Mouse (Mus musculus): Measurements from ENCODE around the gene Opcml. TPM values are rescaled to one million over a fixed set of nuclear protein-coding genes. Genes with fewer than 3 reads are reported as not detected.

Opcml gene
- polyA plus RNA-seq, 1 experiment from 2014 or later: 10.1 TPM

DNA sequence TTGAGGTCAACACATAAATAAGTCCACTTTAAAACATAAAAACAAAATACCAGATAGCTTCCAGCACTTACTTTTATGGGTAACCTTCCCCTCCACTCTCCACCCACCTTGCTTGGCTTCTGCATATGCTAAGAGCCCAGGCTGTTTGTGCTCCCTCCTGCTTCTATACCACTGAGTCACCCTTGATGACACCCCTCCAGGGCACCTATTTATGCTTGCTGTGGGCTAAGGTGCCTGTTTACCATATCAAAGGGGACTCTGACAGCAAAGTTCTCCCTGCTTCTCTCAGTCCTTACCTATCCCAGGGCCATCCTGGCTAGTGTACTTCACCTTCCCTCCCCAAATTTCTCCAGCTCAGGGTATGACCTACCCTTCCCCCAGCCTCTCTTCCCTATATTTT, 824.9 kb downstream of the Opcml start:
- H3K9ac ChIP-seq (ENCODE audit: low read length): no peak overlapping the region
- H3K27ac ChIP-seq (ENCODE audit: low read length): no peak overlapping the region
- no peaks in the 10 kb centered on the region for H3K9me3 ChIP-seq (ENCODE audit: control insufficient read depth, low read length)
- no peak overlapping the region for H3K4me2 ChIP-seq (ENCODE audit: low read depth, low read length)
- no peaks in the 10 kb centered on the region for H3K27me3 ChIP-seq (ENCODE audit: control insufficient read depth, insufficient read depth, low read depth, low read length)
- no peak for ATAC-seq (ENCODE audit: low read depth)
- H3K4me1 ChIP-seq (replicated peaks; ENCODE audit: control insufficient read depth, insufficient read depth, low read length): no peaks in the 10 kb centered on the region
- no peak overlapping the region for H3K4me3 ChIP-seq (ENCODE audit: low read length)
- H3K36me3 ChIP-seq (ENCODE audit: control insufficient read depth, insufficient read depth, low read length): no peaks in the 10 kb centered on the region

DNA sequence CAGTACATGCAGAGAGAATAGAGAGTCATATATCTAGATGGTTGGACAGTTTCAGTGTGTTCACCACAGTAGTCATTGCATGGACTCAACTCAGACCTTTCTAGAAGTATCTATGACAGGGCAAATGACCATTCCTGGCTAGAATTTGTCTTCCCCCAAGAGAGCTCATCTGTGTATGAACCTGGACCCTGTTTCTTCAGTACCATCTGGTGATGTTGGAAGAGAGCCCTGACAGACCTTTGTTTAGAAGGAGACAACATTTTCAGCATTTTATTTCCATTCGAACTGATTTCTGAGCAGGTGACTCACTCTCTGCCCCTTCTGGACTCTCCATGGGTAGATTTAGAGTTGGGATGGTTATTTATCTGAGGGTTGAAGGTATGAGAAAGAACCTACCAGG, 827.1 kb downstream of the Opcml start:
- no peak for ATAC-seq (ENCODE audit: low read depth)
- Histone ChIP-seq H3K36me3 (ENCODE audit: control insufficient read depth, insufficient read depth, low read length) (no peaks in the 10 kb centered on the region), H3K9ac (ENCODE audit: low read length) (no peak overlapping the region), H3K4me1 (replicated peaks; ENCODE audit: control insufficient read depth, insufficient read depth, low read length) (no peaks in the 10 kb centered on the region), H3K27me3 (ENCODE audit: control insufficient read depth, insufficient read depth, low read depth, low read length) (no peaks in the 10 kb centered on the region), H3K9me3 (ENCODE audit: control insufficient read depth, low read length) (no peaks in the 10 kb centered on the region), H3K4me2 (ENCODE audit: low read depth, low read length) (no peak overlapping the region), H3K27ac (ENCODE audit: low read length) (no peak overlapping the region), H3K4me3 (ENCODE audit: low read length) (no peak overlapping the region)
- 61% methylated on average over 1 of the region's 1 CpGs for WGBS

- H3K4me1 ChIP-seq (replicated peaks; ENCODE audit: control insufficient read depth, insufficient read depth, low read length): no peaks in the 10 kb centered on the region
- 64% methylated on average over 2 of the region's 2 CpGs for WGBS
- no peak overlapping the region for H3K4me3 ChIP-seq (ENCODE audit: low read length)
- H3K27ac ChIP-seq (ENCODE audit: low read length): no peak overlapping the region
- no peaks in the 10 kb centered on the region for H3K9me3 ChIP-seq (ENCODE audit: control insufficient read depth, low read length)
- ATAC-seq (ENCODE audit: low read depth): no peak
- H3K27me3 ChIP-seq (ENCODE audit: control insufficient read depth, insufficient read depth, low read depth, low read length): no peaks in the 10 kb centered on the region
- no peak overlapping the region for H3K4me2 ChIP-seq (ENCODE audit: low read depth, low read length)
- no peak overlapping the region for H3K9ac ChIP-seq (ENCODE audit: low read length)
- H3K36me3 ChIP-seq (ENCODE audit: control insufficient read depth, insufficient read depth, low read length): no peaks in the 10 kb centered on the region
These were observed 827.8 kb downstream of the Opcml start for GRCm38 (mm10) chr9:28618186-28618892.

DNA sequence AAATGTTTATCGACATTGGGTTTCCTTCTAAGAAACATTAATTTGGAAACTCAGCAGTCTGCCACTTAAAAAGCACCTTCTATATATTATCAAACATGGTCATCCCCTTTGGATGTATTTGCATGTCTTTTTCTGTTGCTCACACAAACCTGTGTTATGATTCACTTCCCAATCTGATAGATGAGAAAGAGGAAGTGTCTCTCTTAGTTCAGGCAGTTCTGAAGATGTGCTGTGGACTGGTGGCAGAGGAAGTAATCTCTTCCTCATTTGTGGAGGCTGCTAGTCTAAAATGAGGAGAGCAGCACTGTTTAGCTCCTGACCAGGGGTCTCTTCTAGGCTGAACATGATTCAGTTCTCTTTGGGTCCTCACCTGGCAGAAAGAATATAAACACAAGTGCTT, 831.4 kb downstream of the Opcml start:
- Histone ChIP-seq H3K9me3 (ENCODE audit: control insufficient read depth, low read length) (no peaks in the 10 kb centered on the region), H3K27me3 (ENCODE audit: control insufficient read depth, insufficient read depth, low read depth, low read length) (no peaks in the 10 kb centered on the region), H3K4me3 (ENCODE audit: low read length) (no peak overlapping the region), H3K4me1 (replicated peaks; ENCODE audit: control insufficient read depth, insufficient read depth, low read length) (no peaks in the 10 kb centered on the region), H3K9ac (ENCODE audit: low read length) (no peak overlapping the region), H3K27ac (ENCODE audit: low read length) (no peak overlapping the region), H3K36me3 (ENCODE audit: control insufficient read depth, insufficient read depth, low read length) (no peaks in the 10 kb centered on the region), H3K4me2 (ENCODE audit: low read depth, low read length) (no peak overlapping the region)
- 94% methylated on average over 1 of the region's 1 CpGs for WGBS
- no peak for ATAC-seq (ENCODE audit: low read depth)

DNA sequence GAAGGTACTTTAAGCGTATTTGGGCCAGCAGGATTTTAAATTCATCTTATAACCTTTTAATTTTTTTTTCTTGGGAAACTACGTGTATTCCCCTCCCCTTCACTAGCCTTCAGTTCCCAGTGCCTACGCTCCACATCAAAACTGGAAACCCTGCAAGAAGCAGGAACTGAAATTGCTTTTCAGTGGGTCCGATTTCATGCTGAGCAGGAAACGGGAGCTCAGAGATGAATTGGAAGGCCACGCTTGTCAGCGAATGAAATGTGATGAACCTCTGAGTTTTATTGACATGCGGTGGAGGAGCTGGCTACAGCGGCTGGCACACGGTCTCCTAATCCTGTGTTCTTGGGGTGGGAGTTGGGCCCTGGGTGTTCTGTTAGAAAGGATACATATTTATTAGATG, 834.3 kb downstream of the Opcml start:
- Histone ChIP-seq H3K4me3 (ENCODE audit: low read length) (no peak overlapping the region), H3K9me3 (ENCODE audit: control insufficient read depth, low read length) (no peaks in the 10 kb centered on the region), H3K36me3 (ENCODE audit: control insufficient read depth, insufficient read depth, low read length) (no peaks in the 10 kb centered on the region), H3K4me1 (replicated peaks; ENCODE audit: control insufficient read depth, insufficient read depth, low read length) (no peaks in the 10 kb centered on the region), H3K27ac (ENCODE audit: low read length) (no peak overlapping the region), H3K4me2 (ENCODE audit: low read depth, low read length) (no peak overlapping the region), H3K27me3 (ENCODE audit: control insufficient read depth, insufficient read depth, low read depth, low read length) (no peaks in the 10 kb centered on the region), H3K9ac (ENCODE audit: low read length) (no peak overlapping the region)
- WGBS: 72% methylated on average over 10 of the region's 10 CpGs
- ATAC-seq (ENCODE audit: low read depth): no peak

DNA sequence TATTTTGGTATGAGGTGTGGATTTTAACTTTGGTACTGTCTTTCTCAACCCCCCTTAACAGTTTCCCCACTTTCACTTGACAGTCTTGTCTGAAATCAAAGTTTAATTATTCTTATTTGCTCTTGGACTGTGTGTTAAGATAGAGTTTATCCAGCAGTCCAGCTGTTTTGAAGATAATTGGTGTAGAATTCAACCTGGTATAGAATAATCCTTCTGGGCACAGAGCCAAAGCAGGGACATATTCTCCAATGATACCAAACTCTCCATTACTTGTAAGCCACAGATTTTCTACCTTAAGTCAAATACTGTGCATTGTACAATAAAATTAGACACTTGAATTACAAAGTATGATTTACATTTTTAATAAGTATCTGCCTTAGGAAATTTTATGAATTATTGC, 852.2 kb downstream of the Opcml start:
- no peaks in the 10 kb centered on the region for H3K36me3 ChIP-seq (ENCODE audit: control insufficient read depth, insufficient read depth, low read length)
- no peak overlapping the region for H3K4me3 ChIP-seq (ENCODE audit: low read length)
- no peak overlapping the region for H3K9ac ChIP-seq (ENCODE audit: low read length)
- H3K4me1 ChIP-seq (replicated peaks; ENCODE audit: control insufficient read depth, insufficient read depth, low read length): no peaks in the 10 kb centered on the region
- H3K27ac ChIP-seq (ENCODE audit: low read length): no peak overlapping the region
- H3K9me3 ChIP-seq (ENCODE audit: control insufficient read depth, low read length): no peaks in the 10 kb centered on the region
- no peak for ATAC-seq (ENCODE audit: low read depth)
- no peak overlapping the region for H3K4me2 ChIP-seq (ENCODE audit: low read depth, low read length)
- H3K27me3 ChIP-seq (ENCODE audit: control insufficient read depth, insufficient read depth, low read depth, low read length): no peaks in the 10 kb centered on the region

- H3K27me3 ChIP-seq (ENCODE audit: control insufficient read depth, insufficient read depth, low read depth, low read length): no peaks in the 10 kb centered on the region
- H3K4me3 ChIP-seq (ENCODE audit: low read length): no peak overlapping the region
- H3K4me2 ChIP-seq (ENCODE audit: low read depth, low read length): no peak overlapping the region
- no peaks in the 10 kb centered on the region for H3K4me1 ChIP-seq (replicated peaks; ENCODE audit: control insufficient read depth, insufficient read depth, low read length)
- H3K9ac ChIP-seq (ENCODE audit: low read length): no peak overlapping the region
- H3K27ac ChIP-seq (ENCODE audit: low read length): no peak overlapping the region
- H3K36me3 ChIP-seq (ENCODE audit: control insufficient read depth, insufficient read depth, low read length): no peaks in the 10 kb centered on the region
- ATAC-seq (ENCODE audit: low read depth): no peak
- H3K9me3 ChIP-seq (ENCODE audit: control insufficient read depth, low read length): no peaks in the 10 kb centered on the region
- 70% methylated on average over 2 of the region's 2 CpGs for WGBS
These were observed 853.5 kb downstream of the Opcml start for GRCm38 (mm10) chr9:28644063-28644462.

DNA sequence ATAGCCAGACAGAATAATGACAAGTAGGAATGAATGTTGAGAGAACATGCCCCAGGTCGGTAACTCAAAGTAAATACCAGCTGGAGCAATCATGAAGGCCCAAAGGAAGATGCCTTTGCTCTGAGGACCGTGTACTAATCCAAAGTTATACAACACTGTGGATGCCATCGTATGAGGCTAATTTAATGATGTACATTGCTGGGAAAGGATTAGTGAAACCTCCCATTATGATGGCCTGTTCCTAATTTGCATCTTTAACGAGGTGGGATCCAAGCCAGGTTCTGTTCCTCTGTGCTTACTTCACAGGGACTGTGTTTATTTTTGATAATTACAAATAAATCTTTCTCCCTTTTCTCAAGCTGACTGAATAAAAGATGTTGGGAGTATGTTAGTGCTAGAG, 859.5 kb downstream of the Opcml start:
- Histone ChIP-seq H3K4me2 (ENCODE audit: low read depth, low read length) (no peak overlapping the region), H3K9me3 (ENCODE audit: control insufficient read depth, low read length) (no peaks in the 10 kb centered on the region), H3K36me3 (ENCODE audit: control insufficient read depth, insufficient read depth, low read length) (no peaks in the 10 kb centered on the region), H3K4me1 (replicated peaks; ENCODE audit: control insufficient read depth, insufficient read depth, low read length) (no peaks in the 10 kb centered on the region), H3K9ac (ENCODE audit: low read length) (no peak overlapping the region), H3K4me3 (ENCODE audit: low read length) (no peak overlapping the region), H3K27ac (ENCODE audit: low read length) (no peak overlapping the region), H3K27me3 (ENCODE audit: control insufficient read depth, insufficient read depth, low read depth, low read length) (no peaks in the 10 kb centered on the region)
- no peak for ATAC-seq (ENCODE audit: low read depth)
- 55% methylated on average over 4 of the region's 4 CpGs for WGBS

GRCm38 (mm10) chr9:28659996-28660395, 869.4 kb downstream of the Opcml start:
- Histone ChIP-seq H3K9ac (ENCODE audit: low read length) (no peak overlapping the region), H3K27me3 (ENCODE audit: control insufficient read depth, insufficient read depth, low read depth, low read length) (no peaks in the 10 kb centered on the region), H3K27ac (ENCODE audit: low read length) (no peak overlapping the region), H3K4me1 (replicated peaks; ENCODE audit: control insufficient read depth, insufficient read depth, low read length) (no peaks in the 10 kb centered on the region), H3K4me3 (ENCODE audit: low read length) (no peak overlapping the region), H3K4me2 (ENCODE audit: low read depth, low read length) (no peak overlapping the region), H3K9me3 (ENCODE audit: control insufficient read depth, low read length) (no peaks in the 10 kb centered on the region), H3K36me3 (ENCODE audit: control insufficient read depth, insufficient read depth, low read length) (no peaks in the 10 kb centered on the region)
- ATAC-seq (ENCODE audit: low read depth): no peak
- WGBS: 80% methylated on average over 2 of the region's 2 CpGs

GRCm38 (mm10) chr9:28662882-28663281, 872.3 kb downstream of the Opcml start:
- H3K9me3 ChIP-seq (ENCODE audit: control insufficient read depth, low read length): no peaks in the 10 kb centered on the region
- WGBS: 82% methylated on average over 3 of the region's 3 CpGs
- ATAC-seq (ENCODE audit: low read depth): no peak
- no peaks in the 10 kb centered on the region for H3K36me3 ChIP-seq (ENCODE audit: control insufficient read depth, insufficient read depth, low read length)
- H3K4me1 ChIP-seq (replicated peaks; ENCODE audit: control insufficient read depth, insufficient read depth, low read length): no peaks in the 10 kb centered on the region
- no peak overlapping the region for H3K27ac ChIP-seq (ENCODE audit: low read length)
- H3K4me3 ChIP-seq (ENCODE audit: low read length): no peak overlapping the region
- no peaks in the 10 kb centered on the region for H3K27me3 ChIP-seq (ENCODE audit: control insufficient read depth, insufficient read depth, low read depth, low read length)
- H3K9ac ChIP-seq (ENCODE audit: low read length): no peak overlapping the region
- no peak overlapping the region for H3K4me2 ChIP-seq (ENCODE audit: low read depth, low read length)

Measured in lung, embryonic 16.5 days (tissue).